Mouse (Mus musculus) MEL (cell line): ENCODE data around the gene Gm21954. TPM values are rescaled to one million over a fixed set of nuclear protein-coding genes. Genes with fewer than 3 reads are reported as not detected.

Experiments
- DNase-seq: peaks from one replicate; pipeline ENCODE4 v3.0.0; 2011; ENCODE audit warnings: low read depth, low spot score
- H3K27ac ChIP-seq: 2 replicates; pipeline ENCODE4 v1.5.1; 2012; ENCODE audit warnings: low read depth, mild to moderate bottlenecking, control low read depth, low read length, moderate library complexity; ENCODE audit not compliant: control insufficient read depth
- H3K27me3 ChIP-seq, 2 experiments: fragments of 150-350 bp in 1 of 2; sonication (generic) in 1 of 2; 2 replicates each; pipeline ENCODE4 v1.6.1; 2012; ENCODE audit warnings: low read length in 2 of 2, mild to moderate bottlenecking in 2 of 2, improper control_type of control experiment in 1 of 2, moderate library complexity in 1 of 2; ENCODE audit not compliant: insufficient read depth in 2 of 2, control insufficient read depth in 1 of 2
- H3K36me3 ChIP-seq, 2 experiments: 2 replicates each; pipeline ENCODE4 v1.6.1; 2012 to 2014; ENCODE audit warnings: low read length in 2 of 2, improper control_type of control experiment in 1 of 2, inconsistent platforms in 1 of 2, mild to moderate bottlenecking in 1 of 2; ENCODE audit not compliant: insufficient read depth in 2 of 2, control insufficient read depth in 1 of 2
- H3K4me1 ChIP-seq, 2 experiments: fragments of 150-350 bp in 1 of 2; sonication (generic) in 1 of 2; 2 replicates each; pipeline ENCODE4 v1.6.1; 2012; ENCODE audit warnings: low read length in 2 of 2, improper control_type of control experiment in 1 of 2, mild to moderate bottlenecking in 1 of 2; ENCODE audit not compliant: insufficient read depth in 2 of 2, control insufficient read depth in 1 of 2
- H3K4me3 ChIP-seq, 2 experiments: fragments of 150-350 bp in 1 of 2; sonication (generic) in 1 of 2; 2 replicates each; pipeline ENCODE4 v1.5.1; 2012; ENCODE audit warnings: low read depth in 2 of 2, low read length in 2 of 2, mild to moderate bottlenecking in 2 of 2, moderate library complexity in 2 of 2, control low read depth in 1 of 2, improper control_type of control experiment in 1 of 2; ENCODE audit not compliant: control insufficient read depth in 1 of 2, insufficient read depth in 1 of 2
- H3K79me2 ChIP-seq: 2 replicates; pipeline ENCODE4 v1.6.1; 2012; ENCODE audit warnings: mild to moderate bottlenecking, low read length, moderate library complexity; ENCODE audit not compliant: control insufficient read depth, poor library complexity, insufficient read depth
- H3K9ac ChIP-seq: 2 replicates; pipeline ENCODE4 v1.6.1; 2012; ENCODE audit warnings: low read depth, mild to moderate bottlenecking, control low read depth, low read length, moderate library complexity; ENCODE audit not compliant: control insufficient read depth, poor library complexity, severe bottlenecking
- H3K9me3 ChIP-seq: fragments of 150-350 bp; sonication (generic); replicated peaks from 2 replicates; pipeline ENCODE4 v1.6.1; 2012; ENCODE audit warnings: mild to moderate bottlenecking, low read length, improper control_type of control experiment, moderate library complexity; ENCODE audit not compliant: insufficient read depth
- BHLHE40 ChIP-seq: IDR thresholded peaks from 2 replicates; pipeline ENCODE4 v1.6.1; 2012; ENCODE audit warnings: low read depth, mild to moderate bottlenecking, inconsistent platforms, low read length, improper control_type of control experiment, borderline replicate concordance
- CHD1 ChIP-seq: IDR thresholded peaks from 2 replicates; pipeline ENCODE4 v1.6.1; 2012; ENCODE audit warnings: low read depth, mild to moderate bottlenecking, inconsistent platforms, low read length, improper control_type of control experiment
- CHD2 ChIP-seq: IDR thresholded peaks from 2 replicates; pipeline ENCODE4 v1.6.1; 2011; ENCODE audit warnings: low read length, improper control_type of control experiment
- CTCF ChIP-seq, 3 experiments: IDR thresholded peaks in 2 of 3; conservative IDR thresholded peaks in 1 of 3; 2 replicates each; pipeline ENCODE4 v1.5.1; 2011 to 2012; ENCODE audit warnings: low read length in 3 of 3, low read depth in 2 of 3, mild to moderate bottlenecking in 2 of 3, improper control_type of control experiment in 1 of 3, inconsistent platforms in 1 of 3, mixed read lengths in 1 of 3, moderate library complexity in 1 of 3; ENCODE audit not compliant: control insufficient read depth in 1 of 3, insufficient read depth in 1 of 3, poor library complexity in 1 of 3, severe bottlenecking in 1 of 3
- E2F4 ChIP-seq: IDR thresholded peaks from 2 replicates; pipeline ENCODE4 v1.6.1; 2011; ENCODE audit warnings: low read depth, low read length, improper control_type of control experiment, borderline replicate concordance
- ELF1 ChIP-seq: IDR thresholded peaks from 2 replicates; pipeline ENCODE4 v1.6.1; 2014; ENCODE audit warnings: low read depth, mild to moderate bottlenecking, inconsistent platforms, low read length, improper control_type of control experiment, moderate library complexity
- EP300 ChIP-seq, 2 experiments: IDR thresholded peaks; 2 replicates each; pipeline ENCODE4 v1.6.1; 2011; ENCODE audit warnings: improper control_type of control experiment in 2 of 2, low read length in 2 of 2, low read depth in 1 of 2, mild to moderate bottlenecking in 1 of 2
- ETS1 ChIP-seq: IDR thresholded peaks from 2 replicates; pipeline ENCODE4 v1.6.1; 2012; ENCODE audit warnings: low read depth, mild to moderate bottlenecking, inconsistent platforms, low read length, improper control_type of control experiment, moderate library complexity
- GATA1 ChIP-seq: IDR thresholded peaks from 2 replicates; pipeline ENCODE4 v1.6.1; 2011; ENCODE audit warnings: low read depth, low read length, improper control_type of control experiment
- HCFC1 ChIP-seq: IDR thresholded peaks from 2 replicates; pipeline ENCODE4 v1.6.1; 2012; ENCODE audit warnings: low read depth, mild to moderate bottlenecking, inconsistent platforms, low read length, improper control_type of control experiment, moderate library complexity
- MAFK ChIP-seq: IDR thresholded peaks from 2 replicates; pipeline ENCODE4 v1.6.1; 2011; ENCODE audit warnings: low read depth, mild to moderate bottlenecking, low read length, improper control_type of control experiment, borderline replicate concordance
- MAZ ChIP-seq: IDR thresholded peaks from 2 replicates; pipeline ENCODE4 v1.6.1; 2012; ENCODE audit warnings: low read depth, mild to moderate bottlenecking, inconsistent platforms, low read length, improper control_type of control experiment
- MXI1 ChIP-seq: IDR thresholded peaks from 2 replicates; pipeline ENCODE4 v1.6.1; 2011; ENCODE audit warnings: mild to moderate bottlenecking, low read depth, low read length, improper control_type of control experiment
- MYB ChIP-seq: IDR thresholded peaks from 2 replicates; pipeline ENCODE4 v1.6.1; 2011; ENCODE audit warnings: mild to moderate bottlenecking, low read depth, low read length, improper control_type of control experiment
- MYC ChIP-seq: IDR thresholded peaks from 2 replicates; pipeline ENCODE4 v1.6.1; 2011; ENCODE audit warnings: low read depth, mild to moderate bottlenecking, low read length, improper control_type of control experiment, moderate library complexity
- NELFE ChIP-seq: IDR thresholded peaks from 2 replicates; pipeline ENCODE4 v1.6.1; 2011; ENCODE audit warnings: low read depth, low read length, improper control_type of control experiment
- NRF1 ChIP-seq: IDR thresholded peaks from 2 replicates; pipeline ENCODE4 v1.6.1; 2014; ENCODE audit warnings: low read depth, mild to moderate bottlenecking, inconsistent platforms, low read length, improper control_type of control experiment, moderate library complexity; ENCODE audit not compliant: poor library complexity, insufficient read depth, severe bottlenecking
- POLR2A ChIP-seq, 2 experiments: IDR thresholded peaks; 2 replicates each; pipeline ENCODE4 v1.6.1; 2011 to 2012; ENCODE audit warnings: low read length in 2 of 2, mild to moderate bottlenecking in 2 of 2, control low read depth in 1 of 2, improper control_type of control experiment in 1 of 2, low read depth in 1 of 2, moderate library complexity in 1 of 2; ENCODE audit not compliant: control insufficient read depth in 1 of 2, insufficient read depth in 1 of 2, poor library complexity in 1 of 2
- POLR2AphosphoS2 ChIP-seq: IDR thresholded peaks from 2 replicates; pipeline ENCODE4 v1.6.1; 2011; ENCODE audit warnings: low read length, improper control_type of control experiment
- POLR2AphosphoS5 ChIP-seq: IDR thresholded peaks from 2 replicates; pipeline ENCODE4 v1.6.1; 2012; ENCODE audit warnings: low read depth, borderline replicate concordance, mild to moderate bottlenecking, inconsistent platforms, low read length, moderate library complexity, mixed read lengths
- RAD21 ChIP-seq: IDR thresholded peaks from 2 replicates; pipeline ENCODE4 v1.6.1; 2011; ENCODE audit warnings: mild to moderate bottlenecking, low read depth, low read length, improper control_type of control experiment
- RCOR1 ChIP-seq: IDR thresholded peaks from 2 replicates; pipeline ENCODE4 v1.6.1; 2012; ENCODE audit warnings: low read depth, mild to moderate bottlenecking, inconsistent platforms, low read length, improper control_type of control experiment
- SIN3A ChIP-seq: IDR thresholded peaks from 2 replicates; pipeline ENCODE4 v1.6.1; 2012; ENCODE audit warnings: low read length, improper control_type of control experiment, inconsistent platforms
- SMC3 ChIP-seq: IDR thresholded peaks from 2 replicates; pipeline ENCODE4 v1.6.1; 2011; ENCODE audit warnings: low read depth, low read length, improper control_type of control experiment
- TBP ChIP-seq: IDR thresholded peaks from 2 replicates; pipeline ENCODE4 v1.8.0; 2011; ENCODE audit warnings: low read depth, low read length, improper control_type of control experiment
- TCF12 ChIP-seq: IDR thresholded peaks from 2 replicates; pipeline ENCODE4 v1.6.1; 2014; ENCODE audit warnings: low read depth, mild to moderate bottlenecking, inconsistent platforms, low read length, improper control_type of control experiment, moderate library complexity
- USF2 ChIP-seq, 2 experiments: IDR thresholded peaks; 2 replicates each; pipeline ENCODE4 v1.6.1; 2011 to 2012; ENCODE audit warnings: improper control_type of control experiment in 2 of 2, low read length in 2 of 2, borderline replicate concordance in 1 of 2, inconsistent platforms in 1 of 2, low read depth in 1 of 2, mild to moderate bottlenecking in 1 of 2; ENCODE audit not compliant: insufficient read depth in 1 of 2
- ZMIZ1 ChIP-seq: IDR thresholded peaks from 2 replicates; pipeline ENCODE4 v1.6.1; 2012; ENCODE audit warnings: low read depth, mild to moderate bottlenecking, inconsistent platforms, low read length, improper control_type of control experiment, moderate library complexity
- polyA plus RNA-seq, 2 experiments: library from polyadenylated mRNA; stranded (reverse) in 1 of 2; unstranded in 1 of 2; fragments of >175 nt in 1 of 2; fragments of >200 nt in 1 of 2; gene quantifications; 2 replicates each; pipeline versions ENCODE4 v1.2.1 to v1.2.4; 2012; ENCODE audit warnings: low replicate concordance in 2 of 2, low read depth in 1 of 2; ENCODE audit not compliant: insufficient read length in 2 of 2, insufficient read depth in 1 of 2, missing spikeins in 1 of 2
- total RNA-seq: library from RNA; depleted of rRNA; stranded (reverse); fragments of 300-350 nt; gene quantifications from 2 replicates; pipeline ENCODE4 v1.2.3, GENCODE M21; 2012

Gm21954 gene
- total and polyA plus RNA-seq, 3 experiments: not detected

GRCm38 (mm10) chr3:55434276-55434675, 37.7 kb downstream of the Gm21954 start:
- H3K4me3 ChIP-seq: no peak overlapping the region
- DNase-seq: no peak
- no peaks in the 10 kb centered on the region for H3K27me3 ChIP-seq
- H3K9ac ChIP-seq: no peak overlapping the region
- H3K9me3 ChIP-seq: no peaks in the 10 kb centered on the region
- no peaks in the 10 kb centered on the region for H3K36me3 ChIP-seq
- TF ChIP-seq NRF1: no peak
- TF ChIP-seq BHLHE40: no peak
- TF ChIP-seq USF2 (IDR thresholded peaks at IDR 0.05; ENCODE audit: borderline replicate concordance in 1 of 2, insufficient read depth in 1 of 2, low read depth in 1 of 2, low read length in 2 of 2): no peak
- TF ChIP-seq TBP: no peak
- no peak for TF ChIP-seq CHD1
- TF ChIP-seq MAFK: no peak
- no peak for TF ChIP-seq ETS1
- TF ChIP-seq TCF12: no peak
- no peak for TF ChIP-seq CTCF (IDR thresholded peaks at IDR 0.05 in 2 of 3, conservative IDR thresholded peaks at IDR 0.05 in 1 of 3; ENCODE audit: control insufficient read depth in 1 of 3, insufficient read depth in 1 of 3, low read depth in 2 of 3, low read length in 3 of 3, poor library complexity in 1 of 3, severe bottlenecking in 1 of 3)
- no peak for TF ChIP-seq ELF1
- no peak for TF ChIP-seq MAZ
- no peak for TF ChIP-seq NELFE
- no peak for TF ChIP-seq E2F4
- TF ChIP-seq CHD2: no peak
- no peak for TF ChIP-seq MXI1
- no peak for TF ChIP-seq ZMIZ1
- TF ChIP-seq, all 39 proteins: peak for 0
- Histone ChIP-seq H3K27ac (no peak overlapping the region), H3K79me2 (no peaks in the 10 kb centered on the region), H3K4me1 (no peaks in the 10 kb centered on the region)

- TF ChIP-seq GATA1 (no peak), CTCF (IDR thresholded peaks at IDR 0.05 in 2 of 3, conservative IDR thresholded peaks at IDR 0.05 in 1 of 3; ENCODE audit: control insufficient read depth in 1 of 3, insufficient read depth in 1 of 3, low read depth in 2 of 3, low read length in 3 of 3, poor library complexity in 1 of 3, severe bottlenecking in 1 of 3) (no peak), HCFC1 (no peak), MAZ (no peak), RCOR1 (no peak), ZMIZ1 (no peak), SMC3 (no peak), RAD21 (no peak), MYB (no peak), SIN3A (no peak), POLR2A (IDR thresholded peaks at IDR 0.05; ENCODE audit: control insufficient read depth in 1 of 2, insufficient read depth in 1 of 2, low read depth in 1 of 2, low read length in 2 of 2, poor library complexity in 1 of 2) (no peak), EP300 (IDR thresholded peaks at IDR 0.05; ENCODE audit: low read depth in 1 of 2, low read length in 2 of 2) (no peak), MAFK (no peak), BHLHE40 (no peak), ETS1 (no peak), MYC (no peak), POLR2AphosphoS5 (no peak), MXI1 (no peak), TBP (no peak), POLR2AphosphoS2 (no peak)
- no peak overlapping the region for H3K27ac ChIP-seq
- no peaks in the 10 kb centered on the region for H3K4me1 ChIP-seq
- no peaks in the 10 kb centered on the region for H3K36me3 ChIP-seq
- no peak overlapping the region for H3K4me3 ChIP-seq
- no peaks in the 10 kb centered on the region for H3K9me3 ChIP-seq
- H3K27me3 ChIP-seq: no peaks in the 10 kb centered on the region
- no peaks in the 10 kb centered on the region for H3K79me2 ChIP-seq
- DNase-seq: no peak
- no peak overlapping the region for H3K9ac ChIP-seq
These were observed 40.8 kb downstream of the Gm21954 start for GRCm38 (mm10) chr3:55431223-55431622.
